Mouse (Mus musculus): Measurements from ENCODE around the gene Lrpprc.

- no peak for TF ChIP-seq CTCF (IDR thresholded peaks at IDR 0.05)
- no peak for TF ChIP-seq EP300 (IDR thresholded peaks at IDR 0.05; ENCODE audit: insufficient read depth, low read depth, low read length)
- no peak for TF ChIP-seq POLR2A (IDR thresholded peaks at IDR 0.05; ENCODE audit: insufficient read depth, low read depth, low read length)
Observed at GRCm38 (mm10) chr17:84665053-84665452, 125.5 kb downstream of the Lrpprc start.

Measured in heart, adult 2 months (tissue).